Mouse (Mus musculus): ENCODE measurements at regions not wholly inside any gene's neighbourhood (a gene's known extent, or its start where the extent isn't known, plus 50 kb on each side); places are given as distances from the start of the nearest gene placed in this dataset.

GRCm38 (mm10) chr17:79465666-79466065, 110.8 kb upstream of the Cdc42ep3 start:
- H3K36me3 ChIP-seq, result no peaks in the 10 kb centered on the region
- no peaks in the 10 kb centered on the region for H3K27me3 ChIP-seq
- no peak overlapping the region for H3K27ac ChIP-seq
- H3K4me3 ChIP-seq, result no peak overlapping the region
- H3K4me1 ChIP-seq (replicated peaks), result no peaks in the 10 kb centered on the region
- no peak for ATAC-seq (ENCODE audit: low FRiP score)
- no peak overlapping the region for H3K9ac ChIP-seq
- WGBS, result 94% methylated on average over 9 of the region's 9 CpGs
- no peaks in the 10 kb centered on the region for H3K9me3 ChIP-seq
- H3K4me2 ChIP-seq, result no peak overlapping the region

GRCm38 (mm10) chr17:79471639-79472038, 116.7 kb upstream of the Cdc42ep3 start:
- no peak overlapping the region for H3K4me2 ChIP-seq
- H3K27ac ChIP-seq, result no peak overlapping the region
- no peak overlapping the region for H3K4me3 ChIP-seq
- no peak for ATAC-seq (ENCODE audit: low FRiP score)
- H3K9me3 ChIP-seq, result no peaks in the 10 kb centered on the region
- H3K27me3 ChIP-seq, result no peaks in the 10 kb centered on the region
- no peak overlapping the region for H3K9ac ChIP-seq
- no peaks in the 10 kb centered on the region for H3K4me1 ChIP-seq (replicated peaks)
- H3K36me3 ChIP-seq, result no peaks in the 10 kb centered on the region
- WGBS, result 81% methylated on average over 2 of the region's 2 CpGs

GRCm38 (mm10) chr17:79472106-79472995, 117.5 kb upstream of the Cdc42ep3 start:
- no peaks in the 10 kb centered on the region for H3K27me3 ChIP-seq
- no peaks in the 10 kb centered on the region for H3K9me3 ChIP-seq
- WGBS, result 59% methylated on average over 10 of the region's 10 CpGs
- ATAC-seq (ENCODE audit: low FRiP score), result 0 out of 2 replicates have a peak, but pooled peaks have one; percentile 52
- H3K4me3 ChIP-seq, result no peak overlapping the region
- H3K4me2 ChIP-seq, result no peak overlapping the region
- H3K27ac ChIP-seq, result no peak overlapping the region
- no peak overlapping the region for H3K9ac ChIP-seq
- no peaks in the 10 kb centered on the region for H3K4me1 ChIP-seq (replicated peaks)
- H3K36me3 ChIP-seq, result no peaks in the 10 kb centered on the region

- H3K36me3 ChIP-seq, result no peaks in the 10 kb centered on the region
- 86% methylated on average over 8 of the region's 8 CpGs for WGBS
- H3K4me1 ChIP-seq (replicated peaks), result no peaks in the 10 kb centered on the region
- no peak overlapping the region for H3K4me2 ChIP-seq
- no peak overlapping the region for H3K27ac ChIP-seq
- H3K9me3 ChIP-seq, result no peaks in the 10 kb centered on the region
- H3K27me3 ChIP-seq, result no peaks in the 10 kb centered on the region
- ATAC-seq (ENCODE audit: low FRiP score), result no peak
- H3K4me3 ChIP-seq, result no peak overlapping the region
- H3K9ac ChIP-seq, result no peak overlapping the region
Observed at GRCm38 (mm10) chr17:79476671-79477070, 121.8 kb upstream of the Cdc42ep3 start.

GRCm38 (mm10) chr17:79481112-79481738, 126.3 kb upstream of the Cdc42ep3 start:
- H3K27ac ChIP-seq, result no peak overlapping the region
- H3K9ac ChIP-seq, result no peak overlapping the region
- H3K4me3 ChIP-seq, result no peak overlapping the region
- H3K27me3 ChIP-seq, result no peaks in the 10 kb centered on the region
- no peaks in the 10 kb centered on the region for H3K36me3 ChIP-seq
- H3K9me3 ChIP-seq, result no peaks in the 10 kb centered on the region
- no peaks in the 10 kb centered on the region for H3K4me1 ChIP-seq (replicated peaks)
- no peak for ATAC-seq (ENCODE audit: low FRiP score)
- H3K4me2 ChIP-seq, result no peak overlapping the region
- WGBS, result 88% methylated on average over 6 of the region's 6 CpGs

GRCm38 (mm10) chr17:79481936-79482335, 127.0 kb upstream of the Cdc42ep3 start:
- H3K4me3 ChIP-seq, result no peak overlapping the region
- H3K27me3 ChIP-seq, result no peaks in the 10 kb centered on the region
- H3K27ac ChIP-seq, result no peak overlapping the region
- no peaks in the 10 kb centered on the region for H3K9me3 ChIP-seq
- 79% methylated on average over 4 of the region's 4 CpGs for WGBS
- H3K9ac ChIP-seq, result no peak overlapping the region
- no peak for ATAC-seq (ENCODE audit: low FRiP score)
- H3K36me3 ChIP-seq, result no peaks in the 10 kb centered on the region
- no peak overlapping the region for H3K4me2 ChIP-seq
- H3K4me1 ChIP-seq (replicated peaks), result no peaks in the 10 kb centered on the region

GRCm38 (mm10) chr17:79485239-79485638, 126.4 kb upstream of the Rmdn2 start:
- H3K9ac ChIP-seq, result no peak overlapping the region
- WGBS, result 89% methylated on average over 5 of the region's 5 CpGs
- H3K27ac ChIP-seq, result no peak overlapping the region
- no peak overlapping the region for H3K4me2 ChIP-seq
- no peak for ATAC-seq (ENCODE audit: low FRiP score)
- H3K9me3 ChIP-seq, result no peaks in the 10 kb centered on the region
- no peaks in the 10 kb centered on the region for H3K4me1 ChIP-seq (replicated peaks)
- H3K36me3 ChIP-seq, result no peaks in the 10 kb centered on the region
- no peak overlapping the region for H3K4me3 ChIP-seq
- no peaks in the 10 kb centered on the region for H3K27me3 ChIP-seq

GRCm38 (mm10) chr17:79489306-79489705, 122.4 kb upstream of the Rmdn2 start:
- no peaks in the 10 kb centered on the region for H3K4me1 ChIP-seq (replicated peaks)
- no peak overlapping the region for H3K4me2 ChIP-seq
- no peak overlapping the region for H3K4me3 ChIP-seq
- WGBS, result 88% methylated on average over 6 of the region's 6 CpGs
- ATAC-seq (ENCODE audit: low FRiP score), result no peak
- no peak overlapping the region for H3K9ac ChIP-seq
- H3K36me3 ChIP-seq, result no peaks in the 10 kb centered on the region
- H3K27me3 ChIP-seq, result no peaks in the 10 kb centered on the region
- H3K27ac ChIP-seq, result no peak overlapping the region
- no peaks in the 10 kb centered on the region for H3K9me3 ChIP-seq

GRCm38 (mm10) chr17:79497629-79498028, 114.0 kb upstream of the Rmdn2 start:
- 78% methylated on average over 4 of the region's 4 CpGs for WGBS
- Histone ChIP-seq H3K4me2 (no peak overlapping the region), H3K9me3 (no peaks in the 10 kb centered on the region), H3K4me3 (no peak overlapping the region), H3K27ac (no peak overlapping the region), H3K36me3 (no peaks in the 10 kb centered on the region), H3K9ac (no peak overlapping the region), H3K27me3 (no peaks in the 10 kb centered on the region), H3K4me1 (replicated peaks) (no peaks in the 10 kb centered on the region)
- no peak for ATAC-seq (ENCODE audit: low FRiP score)

GRCm38 (mm10) chr17:79498321-79498720, 113.3 kb upstream of the Rmdn2 start:
- 93% methylated on average over 9 of the region's 9 CpGs for WGBS
- Histone ChIP-seq H3K4me1 (replicated peaks) (no peaks in the 10 kb centered on the region), H3K27ac (no peak overlapping the region), H3K27me3 (no peaks in the 10 kb centered on the region), H3K9me3 (no peaks in the 10 kb centered on the region), H3K9ac (no peak overlapping the region), H3K4me2 (no peak overlapping the region), H3K4me3 (no peak overlapping the region), H3K36me3 (no peaks in the 10 kb centered on the region)
- ATAC-seq (ENCODE audit: low FRiP score), result no peak

GRCm38 (mm10) chr17:79501031-79501474, 110.6 kb upstream of the Rmdn2 start:
- no peaks in the 10 kb centered on the region for H3K27me3 ChIP-seq
- no peak overlapping the region for H3K27ac ChIP-seq
- ATAC-seq (ENCODE audit: low FRiP score), result no peak
- H3K9ac ChIP-seq, result no peak overlapping the region
- H3K4me2 ChIP-seq, result no peak overlapping the region
- H3K36me3 ChIP-seq, result no peaks in the 10 kb centered on the region
- no peaks in the 10 kb centered on the region for H3K4me1 ChIP-seq (replicated peaks)
- no peak overlapping the region for H3K4me3 ChIP-seq
- WGBS, result 30% methylated on average over 1 of the region's 1 CpGs
- H3K9me3 ChIP-seq, result no peaks in the 10 kb centered on the region

GRCm38 (mm10) chr17:79501926-79502325, 109.7 kb upstream of the Rmdn2 start:
- Histone ChIP-seq H3K4me2 (no peak overlapping the region), H3K9me3 (no peaks in the 10 kb centered on the region), H3K9ac (no peak overlapping the region), H3K4me3 (no peak overlapping the region), H3K36me3 (no peaks in the 10 kb centered on the region), H3K27me3 (no peaks in the 10 kb centered on the region), H3K27ac (no peak overlapping the region), H3K4me1 (replicated peaks) (no peaks in the 10 kb centered on the region)
- no peak for ATAC-seq (ENCODE audit: low FRiP score)
- 90% methylated on average over 2 of the region's 2 CpGs for WGBS

GRCm38 (mm10) chr17:79503037-79503436, 108.6 kb upstream of the Rmdn2 start:
- no peaks in the 10 kb centered on the region for H3K36me3 ChIP-seq
- no peaks in the 10 kb centered on the region for H3K9me3 ChIP-seq
- no peak overlapping the region for H3K9ac ChIP-seq
- ATAC-seq (ENCODE audit: low FRiP score), result no peak
- H3K4me2 ChIP-seq, result no peak overlapping the region
- no peak overlapping the region for H3K4me3 ChIP-seq
- H3K27ac ChIP-seq, result no peak overlapping the region
- H3K4me1 ChIP-seq (replicated peaks), result no peaks in the 10 kb centered on the region
- WGBS, result 97% methylated on average over 2 of the region's 2 CpGs
- H3K27me3 ChIP-seq, result no peaks in the 10 kb centered on the region

Data from hindbrain, embryonic 13.5 days (tissue).